Mouse (Mus musculus) limb, embryonic 14.5 days (tissue): ENCODE results near the gene Moxd2. TPM values are rescaled to one million over a fixed set of nuclear protein-coding genes. Genes with fewer than 3 reads are reported as not detected.

Experiments
- ATAC-seq: fragments of 200-750 bp; cut with Nextera tagmentation; 2 replicates; pipeline ENCODE4 v1.8.0; 2017; ENCODE audit warnings: low read depth, moderate number of reproducible peaks, moderate TSS enrichment; ENCODE audit not compliant: low FRiP score
- DNase-seq: peaks from one replicate; pipeline ENCODE4 v3.0.0-alpha.2; 2015; ENCODE audit warnings: low spot score
- H3K27ac ChIP-seq: fragments of 300-500 bp; sonication (generic); replicated peaks from 2 replicates; pipeline ENCODE4 v1.5.1; 2014; ENCODE audit warnings: low read depth, mild to moderate bottlenecking, low read length, moderate library complexity, mixed read lengths
- H3K27me3 ChIP-seq: fragments of 300-500 bp; sonication (generic); 2 replicates; pipeline ENCODE4 v1.6.1; 2014; ENCODE audit warnings: low read length, mixed read lengths; ENCODE audit not compliant: control insufficient read depth, insufficient read depth
- H3K36me3 ChIP-seq: fragments of 300-500 bp; sonication (generic); 2 replicates; pipeline ENCODE4 v1.6.1; 2014; ENCODE audit warnings: mild to moderate bottlenecking, low read length, moderate library complexity, mixed read lengths; ENCODE audit not compliant: control insufficient read depth, insufficient read depth
- H3K4me1 ChIP-seq: fragments of 300-500 bp; sonication (generic); 2 replicates; pipeline ENCODE4 v1.6.1; 2014; ENCODE audit warnings: antibody characterized with exemption, low read length, mixed read lengths; ENCODE audit not compliant: control insufficient read depth, insufficient read depth
- H3K4me2 ChIP-seq: fragments of 300-500 bp; sonication (generic); replicated peaks from 2 replicates; pipeline ENCODE4 v1.6.1; 2014; ENCODE audit warnings: low read depth, mild to moderate bottlenecking, low read length, moderate library complexity; ENCODE audit not compliant: severe bottlenecking
- H3K4me3 ChIP-seq: fragments of 300-500 bp; sonication (generic); replicated peaks from 2 replicates; pipeline ENCODE4 v1.5.1; 2014; ENCODE audit warnings: low read length
- H3K9ac ChIP-seq: fragments of 300-500 bp; sonication (generic); 2 replicates; pipeline ENCODE4 v1.6.1; 2014; ENCODE audit warnings: mild to moderate bottlenecking, low read depth, low read length, moderate library complexity; ENCODE audit not compliant: severe bottlenecking
- H3K9me3 ChIP-seq: fragments of 300-500 bp; sonication (generic); 2 replicates; pipeline ENCODE4 v1.6.1; 2016; ENCODE audit warnings: low read length; ENCODE audit not compliant: control insufficient read depth
- POLR2A ChIP-seq: fragments of 200-500 bp; IDR thresholded peaks from 2 replicates; pipeline ENCODE4 v1.8.0; 2012; ENCODE audit warnings: inconsistent platforms, mild to moderate bottlenecking, moderate library complexity, borderline replicate concordance; ENCODE audit not compliant: insufficient read depth, insufficient read length; ENCODE audit errors: extremely low read depth
- WGBS: fragments of 180-500 bp; shearing (Covaris S2); extraction: QIAGEN DNeasy Blood & Tissue Kit; methylation state at CpG from one replicate; pipeline ENCODE4 v1.1.7; 2014; 5-methylcytosine and 5-hydroxymethylcytosine counted together
- polyA plus RNA-seq, 2 experiments: library from polyadenylated mRNA; depleted of rRNA in 1 of 2; stranded (reverse) in 1 of 2; unstranded in 1 of 2; fragments of >200 nt; fragmentation: Nextera tagmentation in 1 of 2; extraction: Ambion mirVana in 1 of 2; gene quantifications; 2 replicates each; pipeline versions ENCODE4 v1.2.1 to v1.2.3; 2012 to 2014

The Moxd2 gene
- polyA plus RNA-seq, 2 experiments: not detected

DNA sequence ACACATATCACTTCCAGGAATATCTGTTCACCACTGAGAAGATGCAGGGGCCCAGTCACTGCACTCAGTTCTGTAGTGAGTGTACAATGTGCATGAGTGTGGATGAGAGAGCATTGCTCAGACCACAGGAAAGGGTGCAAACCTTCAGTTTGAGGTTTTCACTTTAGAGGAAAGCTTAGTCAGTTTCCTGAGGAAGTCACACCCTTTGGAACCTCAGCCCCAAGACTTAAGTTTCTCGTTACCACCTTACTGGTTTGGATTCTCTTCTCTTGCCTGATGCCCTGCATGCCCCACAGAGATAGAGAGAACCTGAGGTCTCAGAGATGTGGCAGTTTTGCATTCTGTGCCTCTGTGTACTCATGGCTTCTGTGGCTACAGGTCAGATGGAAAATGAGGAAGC is 3.7 kb upstream of the Moxd2 start:
- DNase-seq (no peak), ATAC-seq (no peak)
- H3K4me2 ChIP-seq: no peak overlapping the region
- TF ChIP-seq POLR2A: no peak
- H3K9ac ChIP-seq: no peak overlapping the region
- H3K27me3 ChIP-seq: no peaks in the 10 kb centered on the region
- H3K36me3 ChIP-seq: no peaks in the 10 kb centered on the region
- H3K27ac ChIP-seq: no peak overlapping the region
- no peaks in the 10 kb centered on the region for H3K4me1 ChIP-seq
- H3K9me3 ChIP-seq: no peaks in the 10 kb centered on the region
- no peak overlapping the region for H3K4me3 ChIP-seq
- 59% methylated on average over 1 of the region's 1 CpGs for WGBS

- Histone ChIP-seq H3K9ac (no peak overlapping the region), H3K27ac (no peak overlapping the region), H3K4me2 (no peak overlapping the region), H3K4me1 (no peaks in the 10 kb centered on the region), H3K4me3 (no peak overlapping the region), H3K27me3 (no peaks in the 10 kb centered on the region), H3K9me3 (no peaks in the 10 kb centered on the region), H3K36me3 (no peaks in the 10 kb centered on the region)
- DNase-seq: no peak
- no peak for TF ChIP-seq POLR2A
- no peak for ATAC-seq
These were observed 42.0 kb downstream of the Moxd2 start for GRCm38 (mm10) chr6:40845283-40845682.

Other genes starting within 250 kb of the Moxd2 start
- not detected in 2 replicates for gene Prss58, start 12.9 kb upstream of the Moxd2 start, polyA plus RNA-seq (2012; rRNA removed)
- not detected in 2 replicates for gene Prss58, start 12.9 kb upstream of the Moxd2 start, polyA plus RNA-seq (2014; fragmentation: Nextera tagmentation; extraction: Ambion mirVana)
- not detected in 2 replicates for gene 1700074P13Rik, start 53.1 kb upstream of the Moxd2 start, polyA plus RNA-seq (2012; rRNA removed)
- not detected in 2 replicates for gene 1700074P13Rik, start 53.1 kb upstream of the Moxd2 start, polyA plus RNA-seq (2014; fragmentation: Nextera tagmentation; extraction: Ambion mirVana)
- not detected in 2 replicates for gene Gm4744, start 64.4 kb upstream of the Moxd2 start, polyA plus RNA-seq (2012; rRNA removed)
- not detected in 2 replicates for gene Gm4744, start 64.4 kb upstream of the Moxd2 start, polyA plus RNA-seq (2014; fragmentation: Nextera tagmentation; extraction: Ambion mirVana)
- not detected in 2 replicates for gene 1810009J06Rik, start 77.3 kb upstream of the Moxd2 start, polyA plus RNA-seq (2012; rRNA removed)
- not detected in 2 replicates for gene 1810009J06Rik, start 77.3 kb upstream of the Moxd2 start, polyA plus RNA-seq (2014; fragmentation: Nextera tagmentation; extraction: Ambion mirVana)
- not detected in 2 replicates for gene Gm2663, start 112.0 kb upstream of the Moxd2 start, polyA plus RNA-seq (2012; rRNA removed)
- gene Gm2663, start 112.0 kb upstream of the Moxd2 start, polyA plus RNA-seq (2014; fragmentation: Nextera tagmentation; extraction: Ambion mirVana): not detected in 2 replicates
- 0.03 and 0.04 TPM in 2 replicates for gene 2210010C04Rik, start 148.0 kb upstream of the Moxd2 start, polyA plus RNA-seq (2012; rRNA removed)
- gene 2210010C04Rik, start 148.0 kb upstream of the Moxd2 start, polyA plus RNA-seq (2014; fragmentation: Nextera tagmentation; extraction: Ambion mirVana): not detected in 2 replicates